Mouse (Mus musculus) stomach, embryonic 14.5 days (tissue): ENCODE data around the gene Agpat1. TPM values are rescaled to one million over a fixed set of nuclear protein-coding genes. Genes with fewer than 3 reads are reported as not detected.

Source experiments
- ATAC-seq: fragments of 200-750 bp; cut with Nextera tagmentation; 2 replicates; pipeline ENCODE4 v1.8.0; 2017; ENCODE audit warnings: low read depth, moderate TSS enrichment; ENCODE audit not compliant: insufficient number of reproducible peaks, insufficient read depth, low FRiP score
- H3K27ac ChIP-seq: fragments of 300-500 bp; sonication (generic); 2 replicates; pipeline ENCODE4 v1.5.1; 2014; ENCODE audit warnings: mild to moderate bottlenecking, low read length, moderate library complexity, mixed read lengths
- H3K27me3 ChIP-seq: fragments of 300-500 bp; sonication (generic); 2 replicates; pipeline ENCODE4 v1.6.1; 2014; ENCODE audit warnings: low read length, control low read depth, mixed read lengths; ENCODE audit not compliant: control insufficient read depth, insufficient read depth
- H3K36me3 ChIP-seq: fragments of 300-500 bp; sonication (generic); 2 replicates; pipeline ENCODE4 v1.6.1; 2014; ENCODE audit warnings: mild to moderate bottlenecking, control low read depth, low read length, moderate library complexity, mixed read lengths; ENCODE audit not compliant: control insufficient read depth, insufficient read depth
- H3K4me1 ChIP-seq: fragments of 300-500 bp; sonication (generic); 2 replicates; pipeline ENCODE4 v1.6.1; 2014; ENCODE audit warnings: low read length, control low read depth, mixed read lengths; ENCODE audit not compliant: control insufficient read depth, insufficient read depth
- H3K4me2 ChIP-seq: fragments of 300-500 bp; sonication (generic); replicated peaks from 2 replicates; pipeline ENCODE4 v1.6.1; 2014; ENCODE audit warnings: low read depth, low read length, control low read depth
- H3K4me3 ChIP-seq: fragments of 300-500 bp; sonication (generic); 2 replicates; pipeline ENCODE4 v1.5.1; 2014; ENCODE audit warnings: low read depth, low read length, control low read depth
- H3K9ac ChIP-seq: fragments of 300-500 bp; sonication (generic); replicated peaks from 2 replicates; pipeline ENCODE4 v1.6.1; 2014; ENCODE audit warnings: low read depth, mild to moderate bottlenecking, control low read depth, low read length, moderate library complexity, mixed read lengths
- H3K9me3 ChIP-seq: fragments of 300-500 bp; sonication (generic); 2 replicates; pipeline ENCODE4 v1.6.1; 2016; ENCODE audit warnings: low read depth, low read length, control low read depth; ENCODE audit not compliant: control insufficient read depth
- WGBS: fragments of 180-500 bp; shearing (Covaris S2); extraction: QIAGEN DNeasy Blood & Tissue Kit; methylation state at CpG from one replicate; pipeline ENCODE4 v1.1.7; 2014; 5-methylcytosine and 5-hydroxymethylcytosine counted together
- polyA plus RNA-seq: library from polyadenylated mRNA; unstranded; fragments of >200 nt; fragmentation: Nextera tagmentation; extraction: Ambion mirVana; gene quantifications from 2 replicates; pipeline ENCODE4 v1.2.1, GENCODE M21; 2014

Agpat1 gene
- polyA plus RNA-seq, 1 experiment from 2014 or later: 53.1 TPM

GRCm38 (mm10) chr17:34587423-34587811 lies 16.6 kb upstream of the Agpat1 start:
- under 1% methylated on average over 48 of the region's 50 CpGs for WGBS
- peak; percentile 86 for ATAC-seq
- H3K4me1 ChIP-seq: peaks cover 39% of the 10 kb centered on the region
- peak overlapping the region; percentile 96 for H3K27ac ChIP-seq
- H3K4me3 ChIP-seq: peak overlapping the region; percentile 71
- no peaks in the 10 kb centered on the region for H3K9me3 ChIP-seq
- H3K36me3 ChIP-seq: no peaks in the 10 kb centered on the region
- H3K9ac ChIP-seq: peak overlapping the region; percentile 79
- peak overlapping the region; percentile 94 for H3K4me2 ChIP-seq
- H3K27me3 ChIP-seq: no peaks in the 10 kb centered on the region

- Histone ChIP-seq H3K4me1 (peaks cover 39% of the 10 kb centered on the region), H3K9me3 (no peaks in the 10 kb centered on the region), H3K4me2 (peak overlapping the region; percentile 94), H3K27me3 (no peaks in the 10 kb centered on the region), H3K36me3 (no peaks in the 10 kb centered on the region), H3K27ac (peak overlapping the region; percentile 96), H3K4me3 (peak overlapping the region; percentile 71), H3K9ac (peak overlapping the region; percentile 79)
- WGBS: 7% methylated on average over 19 of the region's 19 CpGs
- ATAC-seq: no peak
Observed at GRCm38 (mm10) chr17:34587814-34588213, 16.2 kb upstream of the Agpat1 start.

GRCm38 (mm10) chr17:34588767-34589166 lies 15.3 kb upstream of the Agpat1 start:
- H3K27me3 ChIP-seq: no peaks in the 10 kb centered on the region
- no peak for ATAC-seq
- WGBS: 59% methylated on average over 3 of the region's 3 CpGs
- H3K9me3 ChIP-seq: no peaks in the 10 kb centered on the region
- peaks cover 41% of the 10 kb centered on the region for H3K4me1 ChIP-seq
- no peak overlapping the region for H3K4me3 ChIP-seq
- no peak overlapping the region for H3K9ac ChIP-seq
- H3K4me2 ChIP-seq: no peak overlapping the region
- no peaks in the 10 kb centered on the region for H3K36me3 ChIP-seq
- no peak overlapping the region for H3K27ac ChIP-seq

GRCm38 (mm10) chr17:34589206-34589605 lies 14.9 kb upstream of the Agpat1 start:
- H3K27me3 ChIP-seq: no peaks in the 10 kb centered on the region

GRCm38 (mm10) chr17:34589681-34590101 lies 14.4 kb upstream of the Agpat1 start, which contains the start of gene Gpsm3:
Gene Gpsm3, plus strand, starts transcription at chr17:34589806.
- H3K27me3 ChIP-seq: no peaks in the 10 kb centered on the region

More at GRCm38 (mm10) chr17:34589206-34589605, 14.9 kb upstream of the Agpat1 start:
- ATAC-seq: no peak
- H3K4me2 ChIP-seq: peak overlapping the region; percentile 88; the same call in 1 of the 2 replicates
- 48% methylated on average over 7 of the region's 7 CpGs for WGBS
- no peaks in the 10 kb centered on the region for H3K9me3 ChIP-seq
- H3K36me3 ChIP-seq: no peaks in the 10 kb centered on the region; the same call in 1 of the 2 replicates
- no peak overlapping the region for H3K4me3 ChIP-seq
- peak overlapping the region; percentile 69 for H3K27ac ChIP-seq
- H3K4me1 ChIP-seq: peaks cover 45% of the 10 kb centered on the region
- no peak overlapping the region for H3K9ac ChIP-seq

GRCm38 (mm10) chr17:34590154-34590987 lies 13.7 kb upstream of the Agpat1 start:
- Histone ChIP-seq H3K36me3 (peaks cover 10% of the 10 kb centered on the region), H3K27ac (peak overlapping the region; percentile 99; the same call in 1 of the 2 replicates), H3K4me1 (peaks cover 54% of the 10 kb centered on the region), H3K4me3 (no peak overlapping the region; the same call in 1 of the 2 replicates), H3K27me3 (no peaks in the 10 kb centered on the region), H3K4me2 (peak overlapping the region; percentile 88), H3K9me3 (no peaks in the 10 kb centered on the region), H3K9ac (no peak overlapping the region)
- ATAC-seq: no peak
- WGBS: 67% methylated on average over 15 of the region's 15 CpGs

More at GRCm38 (mm10) chr17:34589681-34590101, 14.4 kb upstream of the Agpat1 start, which contains the start of gene Gpsm3:
- Histone ChIP-seq H3K4me1 (peaks cover 50% of the 10 kb centered on the region), H3K9me3 (no peaks in the 10 kb centered on the region), H3K36me3 (peaks cover 3% of the 10 kb centered on the region), H3K9ac (no peak within 1 kb of the TSS), H3K27ac (peak within 1 kb of the TSS; percentile 99), H3K4me2 (peak within 1 kb of the TSS; percentile 88), H3K4me3 (no peak within 1 kb of the TSS; the same call in 1 of the 2 replicates)
- WGBS: 12% methylated on average over 7 of the region's 7 CpGs
- ATAC-seq: no peak

- no peaks in the 10 kb centered on the region for H3K27me3 ChIP-seq
- peak within 1 kb of the TSS; percentile 99 for H3K27ac ChIP-seq
- peaks cover 50% of the 10 kb centered on the region for H3K4me1 ChIP-seq
- ATAC-seq: no peak
- H3K9ac ChIP-seq: peak within 1 kb of the TSS; percentile 95
- no peaks in the 10 kb centered on the region for H3K9me3 ChIP-seq
- peak within 1 kb of the TSS; percentile 87 for H3K4me3 ChIP-seq
- 4% methylated on average over 21 of the region's 21 CpGs for WGBS
- peaks cover 17% of the 10 kb centered on the region for H3K36me3 ChIP-seq
- peak within 1 kb of the TSS; percentile 88 for H3K4me2 ChIP-seq
Observed at GRCm38 (mm10) chr17:34591029-34591993, 12.8 kb upstream of the Agpat1 start, which contains the start of gene Pbx2. Gene Pbx2, plus strand, starts transcription at chr17:34591266.

GRCm38 (mm10) chr17:34591994-34592375 lies 12.1 kb upstream of the Agpat1 start:
- Histone ChIP-seq H3K36me3 (peaks cover 17% of the 10 kb centered on the region), H3K4me1 (peaks cover 54% of the 10 kb centered on the region), H3K4me3 (peak overlapping the region; percentile 87), H3K27me3 (no peaks in the 10 kb centered on the region), H3K27ac (peak overlapping the region; percentile 99), H3K4me2 (peak overlapping the region; percentile 88), H3K9ac (peak overlapping the region; percentile 95), H3K9me3 (no peaks in the 10 kb centered on the region)
- WGBS: under 1% methylated on average over 25 of the region's 35 CpGs
- peak; percentile 34; the same call in 1 of the 2 replicates for ATAC-seq
